Mouse (Mus musculus) E14TG2a.4 (cell line): ENCODE results near the gene Kif18a.

Source experiments
- H3K27me3 ChIP-seq: 2 replicates; pipeline ENCODE4 v1.6.1; 2014; ENCODE audit warnings: low read length, control low read depth; ENCODE audit not compliant: insufficient read depth
- H3K36me3 ChIP-seq: 2 replicates; pipeline ENCODE4 v1.6.1; 2014; ENCODE audit warnings: low read length, control low read depth; ENCODE audit not compliant: insufficient read depth
- H3K4me1 ChIP-seq: replicated peaks from 2 replicates; pipeline ENCODE4 v1.6.1; 2014; ENCODE audit warnings: low read depth, low read length, control low read depth
- H3K4me3 ChIP-seq: replicated peaks from 2 replicates; pipeline ENCODE4 v1.5.1; 2014; ENCODE audit warnings: mild to moderate bottlenecking, low read length
- H3K9me3 ChIP-seq: 2 replicates; pipeline ENCODE4 v1.6.1; 2014; ENCODE audit warnings: low read length, control low read depth
- CTCF ChIP-seq: conservative IDR thresholded peaks from 2 replicates; pipeline ENCODE4 v1.5.1; 2014; ENCODE audit warnings: low read length
- NANOG ChIP-seq: IDR thresholded peaks from 2 replicates; pipeline ENCODE4 v1.6.1; 2014; ENCODE audit warnings: borderline replicate concordance, low read length, mixed read lengths
- POU5F1 ChIP-seq: IDR thresholded peaks from 2 replicates; pipeline ENCODE4 v1.6.1; 2014; ENCODE audit warnings: low read length, borderline replicate concordance

Kif18a gene

DNA sequence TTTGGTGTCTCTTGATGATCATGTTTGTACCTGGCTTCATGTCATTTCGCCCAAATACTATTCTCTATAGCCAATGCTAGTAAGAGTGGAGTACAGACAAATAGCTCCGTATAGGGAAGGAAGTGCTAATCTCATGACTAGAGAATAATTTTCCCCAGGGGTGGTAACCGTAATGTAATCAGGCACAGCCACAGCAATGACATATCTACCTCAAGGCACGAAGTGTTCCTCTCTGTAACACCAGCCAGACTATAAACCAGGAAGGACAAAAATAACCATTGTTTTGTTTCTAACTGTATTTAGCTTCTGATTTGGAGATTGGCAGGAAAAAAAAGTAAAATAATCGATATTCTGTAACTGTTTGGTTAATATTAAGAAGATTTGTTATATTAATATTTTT, 108.2 kb downstream of the Kif18a start:
- no peaks in the 10 kb centered on the region for H3K27me3 ChIP-seq
- TF ChIP-seq POU5F1 (no peak), CTCF (no peak), NANOG (no peak)
- H3K36me3 ChIP-seq: no peaks in the 10 kb centered on the region
- H3K4me1 ChIP-seq: no peaks in the 10 kb centered on the region
- no peaks in the 10 kb centered on the region for H3K9me3 ChIP-seq
- H3K4me3 ChIP-seq: no peak overlapping the region

DNA sequence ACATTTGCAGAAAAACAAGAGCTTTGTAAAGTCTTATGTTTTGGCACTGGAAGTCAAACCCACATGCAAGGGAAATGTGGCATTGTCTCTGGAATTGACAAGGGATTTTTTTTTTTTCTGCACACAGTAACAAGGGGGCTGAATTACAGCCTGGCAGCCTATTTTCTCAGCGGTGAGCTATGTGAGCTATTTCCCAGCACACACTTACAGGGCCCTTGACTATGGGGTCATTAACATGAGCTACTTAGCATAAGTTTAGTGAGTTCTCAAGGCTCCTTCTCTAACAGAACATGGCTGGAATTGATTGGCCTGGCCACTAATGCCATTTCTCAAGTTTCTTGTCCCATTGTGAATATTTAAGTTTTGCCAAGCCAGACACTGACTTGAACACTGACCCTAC, 109.4 kb downstream of the Kif18a start:
- Histone ChIP-seq H3K27me3 (no peaks in the 10 kb centered on the region), H3K4me3 (no peak overlapping the region), H3K9me3 (no peaks in the 10 kb centered on the region), H3K36me3 (no peaks in the 10 kb centered on the region), H3K4me1 (no peaks in the 10 kb centered on the region)
- TF ChIP-seq CTCF (no peak), POU5F1 (no peak), NANOG (no peak)
